Mouse (Mus musculus): Measurements from ENCODE around the gene Magi1. TPM values are rescaled to one million over a fixed set of nuclear protein-coding genes. Genes with fewer than 3 reads are reported as not detected.

Magi1 gene
- total and polyA plus RNA-seq, 2 experiments = 4.9 to 17.7 TPM

GRCm38 (mm10) chr6:93743145-93743544 is 540.6 kb downstream of the Magi1 start:
- H3K9ac ChIP-seq (ENCODE audit: low read depth, low read length) = no peak overlapping the region
- TF ChIP-seq CTCF (IDR thresholded peaks at IDR 0.05; ENCODE audit: low read depth, low read length) = no peak
- TF ChIP-seq POLR2A (IDR thresholded peaks at IDR 0.05; ENCODE audit: extremely low read depth, insufficient read depth, low read length) = no peak
- no peaks in the 10 kb centered on the region for H3K4me1 ChIP-seq (ENCODE audit: control insufficient read depth, insufficient read depth, low read length)
- H3K27ac ChIP-seq (replicated peaks; ENCODE audit: insufficient read depth, low read depth, low read length) = no peak overlapping the region
- H3K79me2 ChIP-seq (ENCODE audit: control insufficient read depth, insufficient read depth, low read length) = no peaks in the 10 kb centered on the region
- no peaks in the 10 kb centered on the region for H3K27me3 ChIP-seq (ENCODE audit: control insufficient read depth, insufficient read depth, low read length)
- H3K4me3 ChIP-seq (ENCODE audit: insufficient read depth, low read depth, low read length) = no peak overlapping the region
- peaks cover 18% of the 10 kb centered on the region for H3K36me3 ChIP-seq (ENCODE audit: control insufficient read depth, insufficient read depth, low read length)
- WGBS = 92% methylated on average over 6 of the region's 6 CpGs
- no peak for DNase-seq (ENCODE audit: extremely low read depth, low read depth, low spot score)

- H3K27ac ChIP-seq (replicated peaks; ENCODE audit: insufficient read depth, low read depth, low read length) = no peak overlapping the region
- TF ChIP-seq POLR2A (IDR thresholded peaks at IDR 0.05; ENCODE audit: extremely low read depth, insufficient read depth, low read length) (no peak), CTCF (IDR thresholded peaks at IDR 0.05; ENCODE audit: low read depth, low read length) (no peak)
- no peak for DNase-seq (ENCODE audit: extremely low read depth, low read depth, low spot score)
- no peaks in the 10 kb centered on the region for H3K79me2 ChIP-seq (ENCODE audit: control insufficient read depth, insufficient read depth, low read length)
- no peaks in the 10 kb centered on the region for H3K27me3 ChIP-seq (ENCODE audit: control insufficient read depth, insufficient read depth, low read length)
- WGBS = 93% methylated on average over 3 of the region's 3 CpGs
- H3K36me3 ChIP-seq (ENCODE audit: control insufficient read depth, insufficient read depth, low read length) = peaks cover 3% of the 10 kb centered on the region
- H3K4me3 ChIP-seq (ENCODE audit: insufficient read depth, low read depth, low read length) = no peak overlapping the region
- no peaks in the 10 kb centered on the region for H3K4me1 ChIP-seq (ENCODE audit: control insufficient read depth, insufficient read depth, low read length)
- H3K9ac ChIP-seq (ENCODE audit: low read depth, low read length) = no peak overlapping the region
These were observed 543.9 kb downstream of the Magi1 start for GRCm38 (mm10) chr6:93739786-93740185.

- H3K79me2 ChIP-seq (ENCODE audit: control insufficient read depth, insufficient read depth, low read length) = no peaks in the 10 kb centered on the region
- H3K36me3 ChIP-seq (ENCODE audit: control insufficient read depth, insufficient read depth, low read length) = no peaks in the 10 kb centered on the region; the same call in 1 of the 2 replicates
- H3K4me3 ChIP-seq (ENCODE audit: insufficient read depth, low read depth, low read length) = no peak overlapping the region
- no peak for DNase-seq (ENCODE audit: extremely low read depth, low read depth, low spot score)
- no peak overlapping the region for H3K9ac ChIP-seq (ENCODE audit: low read depth, low read length)
- no peaks in the 10 kb centered on the region for H3K4me1 ChIP-seq (ENCODE audit: control insufficient read depth, insufficient read depth, low read length)
- no peak overlapping the region for H3K27ac ChIP-seq (replicated peaks; ENCODE audit: insufficient read depth, low read depth, low read length)
- H3K27me3 ChIP-seq (ENCODE audit: control insufficient read depth, insufficient read depth, low read length) = no peaks in the 10 kb centered on the region
- TF ChIP-seq POLR2A (IDR thresholded peaks at IDR 0.05; ENCODE audit: extremely low read depth, insufficient read depth, low read length) (no peak), CTCF (IDR thresholded peaks at IDR 0.05; ENCODE audit: low read depth, low read length) (no peak)
- WGBS = 100% methylated on average over 1 of the region's 1 CpGs
These were observed 546.6 kb downstream of the Magi1 start for GRCm38 (mm10) chr6:93737083-93737482.

- H3K4me3 ChIP-seq (ENCODE audit: insufficient read depth, low read depth, low read length) = no peak overlapping the region
- no peak overlapping the region for H3K9ac ChIP-seq (ENCODE audit: low read depth, low read length)
- WGBS = 90% methylated on average over 3 of the region's 3 CpGs
- no peak overlapping the region for H3K27ac ChIP-seq (replicated peaks; ENCODE audit: insufficient read depth, low read depth, low read length)
- H3K36me3 ChIP-seq (ENCODE audit: control insufficient read depth, insufficient read depth, low read length) = no peaks in the 10 kb centered on the region; the same call in 1 of the 2 replicates
- no peak for DNase-seq (ENCODE audit: extremely low read depth, low read depth, low spot score)
- no peak for TF ChIP-seq CTCF (IDR thresholded peaks at IDR 0.05; ENCODE audit: low read depth, low read length)
- no peak for TF ChIP-seq POLR2A (IDR thresholded peaks at IDR 0.05; ENCODE audit: extremely low read depth, insufficient read depth, low read length)
- no peaks in the 10 kb centered on the region for H3K4me1 ChIP-seq (ENCODE audit: control insufficient read depth, insufficient read depth, low read length)
- no peaks in the 10 kb centered on the region for H3K79me2 ChIP-seq (ENCODE audit: control insufficient read depth, insufficient read depth, low read length)
- no peaks in the 10 kb centered on the region for H3K27me3 ChIP-seq (ENCODE audit: control insufficient read depth, insufficient read depth, low read length)
These were observed 547.6 kb downstream of the Magi1 start for GRCm38 (mm10) chr6:93736071-93736470.

DNA sequence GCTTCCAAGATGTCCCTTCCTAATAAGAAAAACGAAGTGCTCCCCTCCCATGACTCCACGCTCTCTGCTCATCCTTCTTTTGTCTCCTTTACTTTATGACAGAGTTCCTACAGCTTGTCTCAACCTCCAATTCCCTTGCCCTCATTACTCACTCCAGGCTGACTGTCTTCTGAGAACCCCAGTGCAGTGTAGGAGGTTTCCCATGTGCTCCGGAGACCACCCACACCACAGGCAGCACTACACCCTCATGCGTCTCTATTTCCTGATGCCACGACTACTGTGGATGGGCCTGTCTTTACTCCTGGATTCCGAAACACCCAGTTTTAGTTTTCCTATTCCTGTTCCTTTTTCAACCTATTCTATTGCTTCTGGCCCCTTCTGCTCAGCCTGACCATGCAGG is 549.9 kb downstream of the Magi1 start:
- Histone ChIP-seq H3K4me3 (ENCODE audit: insufficient read depth, low read depth, low read length) (no peak overlapping the region), H3K27ac (replicated peaks; ENCODE audit: insufficient read depth, low read depth, low read length) (no peak overlapping the region), H3K27me3 (ENCODE audit: control insufficient read depth, insufficient read depth, low read length) (no peaks in the 10 kb centered on the region), H3K36me3 (ENCODE audit: control insufficient read depth, insufficient read depth, low read length) (no peaks in the 10 kb centered on the region; the same call in 1 of the 2 replicates), H3K79me2 (ENCODE audit: control insufficient read depth, insufficient read depth, low read length) (no peaks in the 10 kb centered on the region), H3K9ac (ENCODE audit: low read depth, low read length) (no peak overlapping the region), H3K4me1 (ENCODE audit: control insufficient read depth, insufficient read depth, low read length) (no peaks in the 10 kb centered on the region)
- TF ChIP-seq CTCF (IDR thresholded peaks at IDR 0.05; ENCODE audit: low read depth, low read length) (no peak), POLR2A (IDR thresholded peaks at IDR 0.05; ENCODE audit: extremely low read depth, insufficient read depth, low read length) (no peak)
- no peak for DNase-seq (ENCODE audit: extremely low read depth, low read depth, low spot score)
- 94% methylated on average over 6 of the region's 6 CpGs for WGBS

DNA sequence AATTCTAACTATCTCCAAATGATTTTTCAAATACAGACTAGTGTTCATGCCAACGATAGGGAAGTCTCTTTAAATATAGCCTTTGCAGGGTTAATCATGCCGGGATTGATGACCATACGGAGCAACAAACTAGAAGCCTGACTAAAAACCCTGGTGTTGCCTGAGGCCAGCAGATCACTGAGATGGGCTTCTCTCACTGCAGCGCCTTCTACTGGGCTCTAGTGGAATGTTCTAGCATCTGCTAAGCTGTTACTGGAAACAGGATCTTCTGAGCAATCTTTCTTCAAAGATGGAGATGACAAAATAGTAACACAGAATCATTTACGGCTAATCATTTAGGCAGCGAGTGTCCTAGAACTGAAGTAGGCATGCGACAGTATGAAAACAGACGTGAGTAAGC is 554.0 kb downstream of the Magi1 start:
- Histone ChIP-seq H3K27me3 (ENCODE audit: control insufficient read depth, insufficient read depth, low read length) (no peaks in the 10 kb centered on the region), H3K4me3 (ENCODE audit: insufficient read depth, low read depth, low read length) (no peak overlapping the region), H3K79me2 (ENCODE audit: control insufficient read depth, insufficient read depth, low read length) (no peaks in the 10 kb centered on the region; the same call in 1 of the 2 replicates), H3K27ac (replicated peaks; ENCODE audit: insufficient read depth, low read depth, low read length) (no peak overlapping the region), H3K4me1 (ENCODE audit: control insufficient read depth, insufficient read depth, low read length) (no peaks in the 10 kb centered on the region), H3K9ac (ENCODE audit: low read depth, low read length) (no peak overlapping the region), H3K36me3 (ENCODE audit: control insufficient read depth, insufficient read depth, low read length) (no peaks in the 10 kb centered on the region)
- no peak for DNase-seq (ENCODE audit: extremely low read depth, low read depth, low spot score)
- WGBS = 86% methylated on average over 8 of the region's 8 CpGs
- TF ChIP-seq POLR2A (IDR thresholded peaks at IDR 0.05; ENCODE audit: extremely low read depth, insufficient read depth, low read length) (no peak), CTCF (IDR thresholded peaks at IDR 0.05; ENCODE audit: low read depth, low read length) (peak; percentile 26; the same call in 1 of the 2 replicates)
